Mouse (Mus musculus): ENCODE results near the gene Atg4a-ps. TPM values are rescaled to one million over a fixed set of nuclear protein-coding genes. Genes with fewer than 3 reads are reported as not detected.

Atg4a-ps gene
- polyA plus RNA-seq, 1 experiment from 2014 or later, result not detected

- Histone ChIP-seq H3K4me2 (no peak overlapping the region), H3K27ac (no peak overlapping the region), H3K4me3 (replicated peaks) (no peak overlapping the region), H3K9ac (no peak overlapping the region), H3K9me3 (replicated peaks) (no peaks in the 10 kb centered on the region), H3K27me3 (no peaks in the 10 kb centered on the region), H3K36me3 (no peaks in the 10 kb centered on the region), H3K4me1 (peaks cover 10% of the 10 kb centered on the region)
- ATAC-seq (replicated peaks; ENCODE audit: low FRiP score), result no peak
- 74% methylated on average over 1 of the region's 1 CpGs for WGBS
These were observed 44.3 kb downstream of the Atg4a-ps start for GRCm38 (mm10) chr3:103601561-103601960.

- Histone ChIP-seq H3K9me3 (replicated peaks) (no peaks in the 10 kb centered on the region), H3K27me3 (no peaks in the 10 kb centered on the region), H3K27ac (no peak overlapping the region), H3K36me3 (no peaks in the 10 kb centered on the region), H3K9ac (no peak overlapping the region), H3K4me3 (replicated peaks) (no peak overlapping the region), H3K4me2 (no peak overlapping the region), H3K4me1 (peaks cover 10% of the 10 kb centered on the region)
- ATAC-seq (replicated peaks; ENCODE audit: low FRiP score), result 0 out of 2 replicates have a peak, but pooled peaks have one; percentile 29
- WGBS, result 42% methylated on average over 7 of the region's 7 CpGs
These were observed 44.9 kb downstream of the Atg4a-ps start for GRCm38 (mm10) chr3:103601011-103601410.

- H3K4me3 ChIP-seq (replicated peaks), result no peak overlapping the region
- 66% methylated on average over 4 of the region's 4 CpGs for WGBS
- no peaks in the 10 kb centered on the region for H3K9me3 ChIP-seq (replicated peaks)
- no peak for ATAC-seq (replicated peaks; ENCODE audit: low FRiP score)
- H3K36me3 ChIP-seq, result no peaks in the 10 kb centered on the region
- no peak overlapping the region for H3K4me2 ChIP-seq
- H3K27me3 ChIP-seq, result no peaks in the 10 kb centered on the region
- no peak overlapping the region for H3K9ac ChIP-seq
- no peak overlapping the region for H3K27ac ChIP-seq
- peaks cover 10% of the 10 kb centered on the region for H3K4me1 ChIP-seq
These were observed 48.3 kb downstream of the Atg4a-ps start for GRCm38 (mm10) chr3:103597586-103597985.

GRCm38 (mm10) chr3:103595271-103595810, 50.5 kb downstream of the Atg4a-ps start:
- 84% methylated on average over 7 of the region's 7 CpGs for WGBS
- H3K4me2 ChIP-seq, result no peak overlapping the region
- no peak for ATAC-seq (replicated peaks; ENCODE audit: low FRiP score)
- no peak overlapping the region for H3K4me3 ChIP-seq (replicated peaks)
- H3K9ac ChIP-seq, result no peak overlapping the region
- no peaks in the 10 kb centered on the region for H3K27me3 ChIP-seq
- H3K9me3 ChIP-seq (replicated peaks), result no peaks in the 10 kb centered on the region
- H3K27ac ChIP-seq, result no peak overlapping the region
- no peaks in the 10 kb centered on the region for H3K36me3 ChIP-seq
- H3K4me1 ChIP-seq, result no peaks in the 10 kb centered on the region

Small RNAs within 50 kb of the gene (microRNA-seq; reads per million reads assigned to microRNA genes)
- not detected for gene Gm25325

Other genes starting within 250 kb of the Atg4a-ps start
- 0.17 and 0.46 TPM in 2 replicates for gene Syt6, start 70.8 kb downstream of the Atg4a-ps start, polyA plus RNA-seq (2015; fragmentation: Nextera tagmentation; extraction: Ambion mirVana)
- 53.2 and 59.6 TPM in 2 replicates for gene Olfml3, start 91.9 kb upstream of the Atg4a-ps start, polyA plus RNA-seq (2015; fragmentation: Nextera tagmentation; extraction: Ambion mirVana)
- gene Gm10964, start 93.3 kb upstream of the Atg4a-ps start, polyA plus RNA-seq (2015; fragmentation: Nextera tagmentation; extraction: Ambion mirVana), result not detected in 2 replicates
- gene Hipk1, start 145.5 kb upstream of the Atg4a-ps start, polyA plus RNA-seq (2015; fragmentation: Nextera tagmentation; extraction: Ambion mirVana), result 10.6 and 11.0 TPM in 2 replicates
- gene Dclre1b, start 163.4 kb upstream of the Atg4a-ps start, polyA plus RNA-seq (2015; fragmentation: Nextera tagmentation; extraction: Ambion mirVana), result 25.1 and 28.3 TPM in 2 replicates
- gene Ap4b1, start 163.5 kb upstream of the Atg4a-ps start, polyA plus RNA-seq (2015; fragmentation: Nextera tagmentation; extraction: Ambion mirVana), result 18.9 and 19.6 TPM in 2 replicates
- 0.27 and 0.30 TPM in 2 replicates for gene Gm43064, start 163.5 kb upstream of the Atg4a-ps start, polyA plus RNA-seq (2015; fragmentation: Nextera tagmentation; extraction: Ambion mirVana)
- 0.14 and 0.17 TPM in 2 replicates for gene Bcl2l15, start 186.5 kb upstream of the Atg4a-ps start, polyA plus RNA-seq (2015; fragmentation: Nextera tagmentation; extraction: Ambion mirVana)
- gene Ptpn22, start 213.7 kb upstream of the Atg4a-ps start, polyA plus RNA-seq (2015; fragmentation: Nextera tagmentation; extraction: Ambion mirVana), result 0.58 and 0.73 TPM in 2 replicates